Mouse (Mus musculus): Measurements from ENCODE around the gene Itpkb.
A peak's percentile ranks its signal among the peaks of the same experiment; 100 is the strongest.

The Itpkb gene

GRCm38 (mm10) chr1:180462983-180463475, 132.7 kb downstream of the Itpkb start:
- DNase-seq (ENCODE audit: low spot score in 2 of 2): peak in 1 of 2 experiments; percentile 22

- DNase-seq (ENCODE audit: low spot score in 2 of 2): peak in 1 of 2 experiments; percentile 34
These were observed 134.1 kb downstream of the Itpkb start for GRCm38 (mm10) chr1:180464357-180464756.

- DNase-seq (ENCODE audit: low spot score in 2 of 2): peak; percentile 65 to 74
These were observed 135.3 kb downstream of the Itpkb start for GRCm38 (mm10) chr1:180465620-180466019.

GRCm38 (mm10) chr1:180468004-180468403, 137.7 kb downstream of the Itpkb start:
- DNase-seq (ENCODE audit: low spot score in 2 of 2): no peak

GRCm38 (mm10) chr1:180473566-180473965, 143.3 kb downstream of the Itpkb start:
- DNase-seq (ENCODE audit: low spot score in 2 of 2): no peak

Data from right cerebral cortex, adult 2 months (tissue).